Mouse (Mus musculus) erythroblast, embryonic 14.5 days (primary cell): ENCODE measurements around the gene Supt16.

Source experiments
- GATA1 ChIP-seq: IDR thresholded peaks from 2 replicates; pipeline ENCODE4 v1.6.1; 2012; ENCODE audit warnings: low read length, inconsistent platforms, mixed read lengths
- TAL1 ChIP-seq: IDR thresholded peaks from 3 replicates; pipeline ENCODE4 v1.6.1; 2012; ENCODE audit warnings: low read length, inconsistent platforms, mixed read lengths

GRCm38 (mm10) chr14:52217261-52217660 is 20.0 kb upstream of the Supt16 start:
- TF ChIP-seq TAL1 (no peak), GATA1 (no peak)
